ENCODE assay signal across 9 mouse cellular contexts in genomic region chr16:67619906-67620781, GRCm38 (mm10). TPM values are rescaled to one million over a fixed set of nuclear protein-coding genes. Genes with fewer than 3 reads are reported as not detected.
DNase-seq lines count a peak whose midpoint lies in the region; ATAC-seq and TF ChIP-seq lines count a peak whose summit lies in the region.
"Had no signal": no experiment of that assay in that cellular context is flagged by ENCODE, and none has a peak within 500 bp of the region (broad histone marks: within the 10 kb centered on the region; RNA-seq: fewer than 3 reads in every experiment).

No protein-coding gene starts in this region.

- H3K9me3 ChIP-seq in limb, embryonic 13.5 days = 0 out of 2 replicates have a peak, but pooled peaks cover 8% of the 10 kb centered on the region
- H3K9me3 ChIP-seq in midbrain, embryonic 15.5 days = no peaks in the 10 kb centered on the region
- no peaks in the 10 kb centered on the region for H3K9me3 ChIP-seq in stomach, embryonic 16.5 days (replicated peaks; ENCODE audit: control insufficient read depth, low read length)

- under 1% methylated on average over 59 of the region's 61 CpGs for WGBS in kidney, adult 2 months
- WGBS in limb, embryonic 13.5 days = under 1% methylated on average over 61 of the region's 61 CpGs
- WGBS in midbrain, embryonic 15.5 days = under 1% methylated on average over 56 of the region's 61 CpGs
- under 1% methylated on average over 52 of the region's 61 CpGs for WGBS in stomach, embryonic 16.5 days

- no peaks in the 10 kb centered on the region for H3K4me1 ChIP-seq in kidney, adult 2 months (ENCODE audit: control insufficient read depth, insufficient read depth, low read length)
- no peaks in the 10 kb centered on the region for H3K4me1 ChIP-seq in limb, embryonic 13.5 days
- peaks cover 7% of the 10 kb centered on the region for H3K4me1 ChIP-seq in midbrain, embryonic 15.5 days
- H3K4me1 ChIP-seq in stomach, embryonic 16.5 days (ENCODE audit: control insufficient read depth, insufficient read depth, low read length) = no peaks in the 10 kb centered on the region

- ATAC-seq in common myeloid progenitor, adult 5-6 weeks (replicated peaks; ENCODE audit: low read depth, poor library complexity, severe bottlenecking) = peak; percentile 46
- peak; percentile 62 for ATAC-seq in limb, embryonic 13.5 days (ENCODE audit: low FRiP score, low read depth)
- ATAC-seq in midbrain, embryonic 15.5 days (replicated peaks) = peak; percentile 76
- peak; percentile 45; the same call in 1 of the 2 replicates for ATAC-seq in stomach, embryonic 16.5 days (ENCODE audit: insufficient read depth, low FRiP score)

- H3K27ac ChIP-seq in kidney, adult 2 months (ENCODE audit: insufficient read depth, low read depth, low read length) = no peak overlapping the region
- no peak overlapping the region for H3K27ac ChIP-seq in limb, embryonic 13.5 days
- H3K27ac ChIP-seq in midbrain, embryonic 15.5 days = peak overlapping the region; percentile 97
- no peak overlapping the region for H3K27ac ChIP-seq in stomach, embryonic 16.5 days (ENCODE audit: low read length)
- H3K27ac ChIP-seq: macrophage had no signal

- no peak for TF ChIP-seq POLR2A in kidney, adult 2 months (IDR thresholded peaks at IDR 0.05; ENCODE audit: low read depth, low read length)

- peak overlapping the region; percentile 72 for H3K9ac ChIP-seq in limb, embryonic 13.5 days
- H3K9ac ChIP-seq in midbrain, embryonic 15.5 days = peak overlapping the region; percentile 84
- peak overlapping the region; percentile 73 for H3K9ac ChIP-seq in stomach, embryonic 16.5 days (ENCODE audit: low read length)

- DNase-seq in left cerebral cortex, adult 18-20 months (ENCODE audit: low spot score in 2 of 2) = peak; percentile 76 to 81
- no peak for DNase-seq in left cerebral cortex, adult 11 months (ENCODE audit: low spot score)
- peak; percentile 50 for DNase-seq in gastrocnemius, postnatal 10 days
- DNase-seq in kidney, adult 2 months = peak; percentile 17

- peaks cover 2% of the 10 kb centered on the region; the same call in 1 of the 2 replicates for H3K27me3 ChIP-seq in kidney, adult 2 months (replicated peaks; ENCODE audit: control insufficient read depth, insufficient read depth, low read length)
- peaks cover 31% of the 10 kb centered on the region for H3K27me3 ChIP-seq in limb, embryonic 13.5 days
- no peaks in the 10 kb centered on the region for H3K27me3 ChIP-seq in midbrain, embryonic 15.5 days (replicated peaks)
- peaks cover 5% of the 10 kb centered on the region; the same call in 1 of the 2 replicates for H3K27me3 ChIP-seq in stomach, embryonic 16.5 days (ENCODE audit: control insufficient read depth, insufficient read depth, low read length)

- H3K4me2 ChIP-seq in limb, embryonic 13.5 days (replicated peaks) = peak overlapping the region; percentile 91
- peak overlapping the region; percentile 62 for H3K4me2 ChIP-seq in midbrain, embryonic 15.5 days
- peak overlapping the region; percentile 97 for H3K4me2 ChIP-seq in stomach, embryonic 16.5 days (ENCODE audit: low read depth, low read length)

- H3K4me3 ChIP-seq in kidney, adult 2 months (ENCODE audit: insufficient read depth, low read depth, low read length) = peak overlapping the region; percentile 61
- peak overlapping the region; percentile 74 for H3K4me3 ChIP-seq in limb, embryonic 13.5 days
- peak overlapping the region; percentile 86 for H3K4me3 ChIP-seq in midbrain, embryonic 15.5 days
- peak overlapping the region; percentile 74 for H3K4me3 ChIP-seq in stomach, embryonic 16.5 days (replicated peaks; ENCODE audit: low read length)

- no peak for TF ChIP-seq CTCF in kidney, adult 2 months (conservative IDR thresholded peaks at IDR 0.05; ENCODE audit: insufficient read depth, insufficient read length, low read depth, low read length)

- H3K36me3 ChIP-seq in kidney, adult 2 months (ENCODE audit: control insufficient read depth, insufficient read depth, low read length) = no peaks in the 10 kb centered on the region
- H3K36me3 ChIP-seq in limb, embryonic 13.5 days = no peaks in the 10 kb centered on the region
- no peaks in the 10 kb centered on the region for H3K36me3 ChIP-seq in midbrain, embryonic 15.5 days (replicated peaks)
- no peaks in the 10 kb centered on the region for H3K36me3 ChIP-seq in stomach, embryonic 16.5 days (ENCODE audit: control insufficient read depth, insufficient read depth, low read length)

RNA-seq across cellular contexts. Expression of gene Cadm2, which starts 0.6 kb away (rescaled TPM):
- 100 to 1,000 TPM; 192 to 198 TPM for total RNA-seq in left cerebral cortex, adult 18-20 months (2021)
- not detected in 2 replicates for total RNA-seq in common myeloid progenitor, adult 5-6 weeks (2017)
- 1 to 10 TPM; 1.2 to 2.1 TPM for total RNA-seq in gastrocnemius, postnatal 10 days (2021)
- 0.12 and 0.27 TPM in 2 replicates for polyA plus RNA-seq in kidney, adult 2 months (2012; rRNA removed)
- 3.2 and 3.4 TPM in 2 replicates for polyA plus RNA-seq in limb, embryonic 13.5 days (2015; fragmentation: Nextera tagmentation; extraction: Ambion mirVana)
- polyA plus RNA-seq in midbrain, embryonic 15.5 days (2015; fragmentation: Nextera tagmentation; extraction: Ambion mirVana) = 60.6 and 70.7 TPM in 2 replicates
- polyA plus RNA-seq in stomach, embryonic 16.5 days (2015; fragmentation: Nextera tagmentation; extraction: Ambion mirVana) = 0.36 and 0.76 TPM in 2 replicates
- polyA plus RNA-seq: macrophage had no signal

Comparison
In these comparisons a context has a peak if more than half of its experiments do, and no peak if none do; other contexts are left out.
1. RNA of gene Cadm2, which starts 0.6 kb away (polyA plus RNA-seq): 60.6 to 70.7 TPM in midbrain, embryonic 15.5 days; 3.2 to 3.4 TPM in limb, embryonic 13.5 days, 0.36 to 0.76 TPM in stomach, embryonic 16.5 days and 0.12 to 0.27 TPM in kidney, adult 2 months; every median in the first group is over 10 times any median in the second.
2. Peak in every context shown above with its lines, with median percentiles within 50 percentile points of each other: ATAC-seq, H3K4me3 ChIP-seq, H3K4me2 ChIP-seq and H3K9ac ChIP-seq.